Mouse (Mus musculus): ENCODE measurements around the gene Gm21119.
"Not testable (repeated sequence)": the region's sequence is repeated elsewhere in the genome, so short reads cannot be mapped to it uniquely, and the experiment has no call there.

Gm21119 gene

GRCm38 (mm10) chr8:20614619-20615018 lies at the start of gene Gm21119:
TSS of gene Gm21119 (plus strand) at chr8:20614919.
- not testable (repeated sequence) for DNase-seq (ENCODE audit: low read depth)

- DNase-seq (ENCODE audit: low read depth): not testable (repeated sequence)
These were observed 48.0 kb upstream of the Gm21119 start for GRCm38 (mm10) chr8:20566753-20567152.

GRCm38 (mm10) chr8:20581081-20581480 lies 33.6 kb upstream of the Gm21119 start:
- peak; percentile 0 for DNase-seq (ENCODE audit: low read depth)

GRCm38 (mm10) chr8:20582772-20583171 lies 31.9 kb upstream of the Gm21119 start:
- DNase-seq (ENCODE audit: low read depth): not testable (repeated sequence)

GRCm38 (mm10) chr8:20588268-20589177 lies 26.2 kb upstream of the Gm21119 start:
- peak; percentile 2 for DNase-seq (ENCODE audit: low read depth)

GRCm38 (mm10) chr8:20589178-20589539 lies 25.6 kb upstream of the Gm21119 start:
- not testable (repeated sequence) for DNase-seq (ENCODE audit: low read depth)

- peak; percentile 3 for DNase-seq (ENCODE audit: low read depth)
These were observed 24.4 kb upstream of the Gm21119 start for GRCm38 (mm10) chr8:20590117-20590997.

GRCm38 (mm10) chr8:20591002-20591401 lies 23.7 kb upstream of the Gm21119 start:
- DNase-seq (ENCODE audit: low read depth): not testable (repeated sequence)

GRCm38 (mm10) chr8:20592732-20593272 lies 21.9 kb upstream of the Gm21119 start:
- not testable (repeated sequence) for DNase-seq (ENCODE audit: low read depth)

GRCm38 (mm10) chr8:20593841-20594240 lies 20.9 kb upstream of the Gm21119 start:
- not testable (repeated sequence) for DNase-seq (ENCODE audit: low read depth)

- not testable (repeated sequence) for DNase-seq (ENCODE audit: low read depth)
These were observed 18.5 kb upstream of the Gm21119 start for GRCm38 (mm10) chr8:20596081-20596841.

GRCm38 (mm10) chr8:20596842-20597708 lies 17.6 kb upstream of the Gm21119 start:
- not testable (repeated sequence) for DNase-seq (ENCODE audit: low read depth)

GRCm38 (mm10) chr8:20598300-20599170 lies 16.2 kb upstream of the Gm21119 start:
- not testable (repeated sequence) for DNase-seq (ENCODE audit: low read depth)

GRCm38 (mm10) chr8:20599350-20599749 lies 15.4 kb upstream of the Gm21119 start:
- DNase-seq (ENCODE audit: low read depth): not testable (repeated sequence)

GRCm38 (mm10) chr8:20610856-20611255 lies 3.9 kb upstream of the Gm21119 start:
- DNase-seq (ENCODE audit: low read depth): not testable (repeated sequence)

GRCm38 (mm10) chr8:20612721-20613120 lies 2.0 kb upstream of the Gm21119 start:
- DNase-seq (ENCODE audit: low read depth): not testable (repeated sequence)

GRCm38 (mm10) chr8:20630766-20631165 lies 16.0 kb downstream of the Gm21119 start:
- peak; percentile 0 for DNase-seq (ENCODE audit: low read depth)

- not testable (repeated sequence) for DNase-seq (ENCODE audit: low read depth)
These were observed 23.2 kb downstream of the Gm21119 start for GRCm38 (mm10) chr8:20637931-20638330.

- DNase-seq (ENCODE audit: low read depth): not testable (repeated sequence)
These were observed 28.8 kb downstream of the Gm21119 start for GRCm38 (mm10) chr8:20643536-20643935.
